Mouse (Mus musculus) heart, adult 9 months (tissue): ENCODE results near the gene Asmt.

Experiments
- DNase-seq, 2 experiments: peaks; one replicate each; pipeline ENCODE4 v3.0.0; 2022; ENCODE audit warnings: low spot score in 2 of 2

Asmt gene

GRCm38 (mm10) chrX:170672594-170673092 is at the start of gene Asmt:
Gene Asmt, plus strand, starts transcription at chrX:170672644.
- DNase-seq: no peak

- DNase-seq: no peak
These were observed 948 bp downstream of the Asmt start for GRCm38 (mm10) chrX:170673233-170673951.

- no peak for DNase-seq
These were observed 1.9 kb downstream of the Asmt start for GRCm38 (mm10) chrX:170674229-170674771.

- no peak for DNase-seq
These were observed 2.7 kb downstream of the Asmt start for GRCm38 (mm10) chrX:170674885-170675876.

- no peak for DNase-seq
These were observed 3.6 kb downstream of the Asmt start for GRCm38 (mm10) chrX:170675923-170676605.

GRCm38 (mm10) chrX:170676606-170677239 is 4.3 kb downstream of the Asmt start:
- no peak for DNase-seq

- no peak for DNase-seq
These were observed 4.8 kb downstream of the Asmt start for GRCm38 (mm10) chrX:170677266-170677665.

GRCm38 (mm10) chrX:170677680-170678079 is 5.2 kb downstream of the Asmt start:
- no peak for DNase-seq
